Mouse (Mus musculus) ES-E14 (cell line): ENCODE measurements around the gene Hs3st5. TPM values are rescaled to one million over a fixed set of nuclear protein-coding genes. Genes with fewer than 3 reads are reported as not detected.

Experiments
- DNase-seq: peaks from one replicate; pipeline ENCODE4 v3.0.0-alpha.2; 2013; ENCODE audit warnings: low read depth, low spot score
- H3K27ac ChIP-seq: 2 replicates; pipeline ENCODE4 v1.5.1; 2012; ENCODE audit warnings: low read depth, mild to moderate bottlenecking, low read length, moderate library complexity, mixed read lengths; ENCODE audit not compliant: poor library complexity, insufficient read depth, severe bottlenecking
- H3K36me3 ChIP-seq: 2 replicates; pipeline ENCODE4 v1.6.1; 2012; ENCODE audit warnings: mild to moderate bottlenecking, low read length, moderate library complexity, mixed read lengths; ENCODE audit not compliant: control insufficient read depth, poor library complexity, insufficient read depth, severe bottlenecking
- H3K4me1 ChIP-seq, 2 experiments: fragments of 150-350 bp in 1 of 2; sonication (generic) in 1 of 2; 2 replicates each; pipeline ENCODE4 v1.6.1; 2012; ENCODE audit warnings: low read length in 2 of 2, mild to moderate bottlenecking in 1 of 2, mixed read lengths in 1 of 2; ENCODE audit not compliant: control insufficient read depth in 2 of 2, insufficient read depth in 2 of 2, poor library complexity in 1 of 2
- H3K4me3 ChIP-seq, 2 experiments: fragments of 150-350 bp in 1 of 2; sonication (generic) in 1 of 2; 2 replicates each; pipeline ENCODE4 v1.5.1; 2012; ENCODE audit warnings: low read length in 2 of 2, low read depth in 1 of 2, mild to moderate bottlenecking in 1 of 2, mixed read lengths in 1 of 2; ENCODE audit not compliant: insufficient read depth in 1 of 2, poor library complexity in 1 of 2, severe bottlenecking in 1 of 2
- H3K9ac ChIP-seq: 2 replicates; pipeline ENCODE4 v1.6.1; 2012; ENCODE audit warnings: low read depth, mild to moderate bottlenecking, low read length, mixed read lengths; ENCODE audit not compliant: poor library complexity, insufficient read depth, severe bottlenecking
- H3K9me3 ChIP-seq: fragments of 150-350 bp; sonication (generic); 2 replicates; pipeline ENCODE4 v1.6.1; 2012; ENCODE audit warnings: low read depth, mild to moderate bottlenecking, low read length; ENCODE audit not compliant: control insufficient read depth, insufficient read depth
- CHD2 ChIP-seq: IDR thresholded peaks from 2 replicates; pipeline ENCODE4 v1.6.1; 2014; ENCODE audit warnings: mild to moderate bottlenecking, low read depth, low read length, inconsistent platforms
- HCFC1 ChIP-seq: IDR thresholded peaks from 2 replicates; pipeline ENCODE4 v1.6.1; 2012; ENCODE audit warnings: low read length, inconsistent platforms, borderline replicate concordance; ENCODE audit not compliant: insufficient read depth
- MAFK ChIP-seq: IDR thresholded peaks from 2 replicates; pipeline ENCODE4 v1.6.1; 2014; ENCODE audit warnings: mild to moderate bottlenecking, low read depth, low read length, inconsistent platforms; ENCODE audit not compliant: insufficient read depth
- ZC3H11A ChIP-seq: IDR thresholded peaks from 2 replicates; pipeline ENCODE4 v1.6.1; 2012; ENCODE audit warnings: low read depth, mild to moderate bottlenecking, inconsistent platforms, low read length, borderline replicate concordance
- ZNF384 ChIP-seq: IDR thresholded peaks from 2 replicates; pipeline ENCODE4 v1.6.1; 2012; ENCODE audit warnings: low read depth, low read length, inconsistent platforms
- in situ Hi-C, 2 experiments: fragments of 600-800 bp; cut with MboI; formaldehyde crosslinking; loops; one replicate each; pipeline ENCODE4 v1.15.1; 2025; ENCODE audit warnings: low sequenced_read_pairs in 2 of 2, inconsistent platforms in 1 of 2; ENCODE audit not compliant: unreplicated experiment in 2 of 2
- total RNA-seq: library from RNA; depleted of rRNA; stranded (reverse); fragments of 300-350 nt; gene quantifications from 2 replicates; pipeline ENCODE4 v1.2.3, GENCODE M21; 2012

Gene Hs3st5
- total RNA-seq, 1 experiment = 0.13 TPM

DNA sequence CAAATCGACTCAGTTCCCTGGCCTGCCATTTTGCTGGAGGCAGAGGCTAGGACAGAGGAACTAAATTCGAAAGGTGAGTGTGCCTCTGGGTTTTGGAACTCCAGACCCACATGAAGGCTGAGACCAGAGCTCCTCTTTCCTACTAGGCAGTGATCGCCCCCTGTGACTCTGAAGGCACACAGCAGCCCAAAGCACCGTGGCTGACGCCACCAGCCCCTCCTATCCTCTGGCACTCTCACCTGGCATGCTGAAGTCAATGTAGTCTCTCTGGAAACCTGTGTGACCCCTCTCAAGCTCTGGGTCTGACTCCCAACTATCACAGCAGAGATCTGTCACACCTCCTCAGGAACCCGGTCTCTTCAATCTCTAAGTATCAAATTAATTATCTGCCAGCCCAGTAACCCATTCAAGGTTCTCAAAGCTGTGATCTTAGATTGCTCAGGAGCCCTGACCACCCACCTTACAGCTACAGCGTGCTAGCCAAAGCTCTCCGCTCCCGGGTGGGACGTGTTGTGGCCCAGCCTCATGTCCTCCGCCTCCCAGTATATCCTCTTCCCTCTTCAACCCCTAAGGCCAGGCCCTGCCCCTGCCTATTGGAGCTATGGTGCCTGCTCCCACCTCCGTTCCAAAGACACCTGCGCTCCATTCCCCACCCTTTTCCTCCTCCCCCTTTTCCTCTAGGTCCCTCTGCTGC is 434 bp upstream of the Hs3st5 start:
- peak; percentile 15 for DNase-seq
- in situ Hi-C loops = no loop called here
- Histone ChIP-seq H3K9me3 (no peaks in the 10 kb centered on the region), H3K4me3 (peak overlapping the region; percentile 82 to 84), H3K36me3 (no peaks in the 10 kb centered on the region), H3K9ac (peak overlapping the region; percentile 26; the same call in 1 of the 2 replicates), H3K27ac (no peak overlapping the region), H3K4me1 (peaks cover 0 to 2% of the 10 kb centered on the region in 2 experiments; a peak in 1 of 4 replicates)
- TF ChIP-seq HCFC1 (no peak), MAFK (no peak), ZC3H11A (0 out of 2 replicates have a peak, but pooled peaks have one; percentile 12), CHD2 (no peak), ZNF384 (no peak)

DNA sequence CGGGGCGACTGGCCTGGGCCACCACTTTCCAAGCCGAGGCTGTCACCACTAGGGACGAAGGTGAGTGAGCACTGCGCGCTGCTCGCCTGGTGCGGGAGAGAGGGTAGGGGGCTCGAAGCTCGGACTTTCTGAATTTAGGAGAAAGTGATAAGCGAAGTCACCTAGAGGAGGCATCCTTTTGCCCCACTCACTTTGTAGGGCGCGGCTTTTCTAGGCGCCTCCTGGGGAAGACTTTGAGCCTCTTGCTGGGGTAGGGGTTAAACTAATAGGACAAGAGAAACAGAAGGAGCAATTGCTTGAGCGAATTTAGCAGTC is 899 bp downstream of the Hs3st5 start:
- no peaks in the 10 kb centered on the region for H3K36me3 ChIP-seq

DNA sequence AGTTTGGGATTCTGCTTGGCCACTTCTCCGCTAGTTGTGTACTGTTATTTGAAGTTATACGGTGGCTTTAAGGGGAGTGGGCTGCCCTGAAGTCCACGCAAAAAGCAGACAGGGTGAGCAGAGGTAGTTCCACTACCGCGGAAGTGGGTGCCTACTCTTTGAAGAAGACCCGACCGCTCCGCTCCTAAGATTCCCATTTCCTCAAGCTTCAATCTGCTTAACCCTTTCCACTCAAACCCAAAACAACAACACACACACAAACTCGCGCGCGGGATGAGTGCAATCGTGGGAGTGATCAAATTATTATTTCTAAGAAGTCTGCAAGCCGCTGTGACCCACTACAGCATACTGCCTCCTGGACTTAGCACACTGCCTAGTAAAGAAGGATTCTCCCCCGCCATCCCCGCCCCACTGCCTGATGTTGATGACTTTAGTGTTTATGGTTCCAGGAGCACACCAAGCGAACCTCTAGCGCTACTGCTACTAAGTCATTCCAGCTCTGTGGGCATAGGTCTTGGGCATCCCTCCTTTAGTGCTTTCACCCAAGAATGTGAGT is 1.5 kb downstream of the Hs3st5 start:
- Histone ChIP-seq H3K36me3 (no peaks in the 10 kb centered on the region), H3K4me1 (peaks cover 0 to 2% of the 10 kb centered on the region in 2 experiments; a peak in 1 of 4 replicates), H3K27ac (no peak overlapping the region), H3K9me3 (no peaks in the 10 kb centered on the region), H3K4me3 (peak overlapping the region; percentile 82 to 84), H3K9ac (no peak overlapping the region)
- TF ChIP-seq CHD2 = no peak
- peak; percentile 16 for DNase-seq
- in situ Hi-C loops = no loop called here

More for the DNA sequence above, 899 bp downstream of the Hs3st5 start:
- H3K4me1 ChIP-seq = peaks cover 0 to 2% of the 10 kb centered on the region in 2 experiments; a peak in 1 of 4 replicates
- H3K27ac ChIP-seq = no peak overlapping the region
- no peak for TF ChIP-seq ZC3H11A
- no peak for TF ChIP-seq CHD2
- no peak for TF ChIP-seq HCFC1
- no peak for TF ChIP-seq ZNF384
- TF ChIP-seq MAFK = no peak
- H3K9ac ChIP-seq = peak overlapping the region; percentile 30; the same call in 1 of the 2 replicates
- no peaks in the 10 kb centered on the region for H3K9me3 ChIP-seq
- H3K4me3 ChIP-seq = peak overlapping the region; percentile 82 to 84
- in situ Hi-C loops = no loop called here
- no peak for DNase-seq

DNA sequence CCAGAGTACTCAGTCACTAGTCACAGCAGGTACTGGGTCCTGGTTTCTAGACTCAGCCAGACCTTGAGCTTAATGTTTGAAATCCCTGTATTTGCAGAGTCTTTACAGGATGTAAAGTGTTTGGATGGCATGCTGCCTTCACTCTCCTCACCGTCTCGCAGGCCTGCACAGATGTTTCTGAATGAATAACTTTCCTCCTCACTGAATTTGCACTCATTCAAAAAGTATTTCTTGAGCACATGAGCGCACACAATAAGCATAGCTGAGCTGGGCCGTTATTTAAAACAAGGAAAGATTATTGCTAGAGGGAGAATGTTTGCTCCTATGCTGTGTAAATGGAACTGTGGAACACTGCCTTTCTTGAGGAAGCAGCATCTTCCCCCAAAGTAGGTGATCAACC is 2.9 kb downstream of the Hs3st5 start:
- H3K27ac ChIP-seq = no peak overlapping the region
- H3K4me1 ChIP-seq = peaks cover 0 to 2% of the 10 kb centered on the region in 2 experiments; a peak in 1 of 4 replicates
- in situ Hi-C loops = no loop called here
- no peak for DNase-seq
- TF ChIP-seq HCFC1 (no peak), MAFK (no peak), ZNF384 (no peak), ZC3H11A (no peak), CHD2 (no peak)
- H3K4me3 ChIP-seq = no peak overlapping the region
- H3K9me3 ChIP-seq = no peaks in the 10 kb centered on the region
- H3K36me3 ChIP-seq = no peaks in the 10 kb centered on the region
- H3K9ac ChIP-seq = no peak overlapping the region

DNA sequence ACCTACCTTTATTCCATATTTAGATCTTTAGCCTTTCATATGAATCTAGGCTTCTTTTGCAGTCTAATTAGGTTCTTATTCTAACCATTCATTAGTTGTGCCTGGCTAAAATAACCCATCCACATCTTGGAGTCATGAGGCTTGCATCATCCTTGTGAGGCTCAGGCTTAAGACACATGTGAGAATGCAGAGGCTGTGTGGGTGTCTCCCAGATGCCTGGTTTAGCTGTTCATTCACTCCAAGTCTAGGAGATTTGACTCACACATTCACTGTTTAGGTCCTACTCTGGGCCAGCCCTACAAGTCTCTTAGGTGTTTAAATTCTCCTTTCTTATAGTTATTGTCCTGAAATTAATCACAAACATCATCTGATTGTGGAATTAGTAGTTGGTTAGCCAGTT is 17.3 kb downstream of the Hs3st5 start:
- no peak overlapping the region for H3K9ac ChIP-seq
- TF ChIP-seq ZC3H11A (no peak), MAFK (no peak), ZNF384 (no peak), HCFC1 (no peak), CHD2 (no peak)
- DNase-seq = no peak
- in situ Hi-C loops = no loop called here
- H3K27ac ChIP-seq = no peak overlapping the region
- H3K4me1 ChIP-seq = no peaks in the 10 kb centered on the region
- H3K36me3 ChIP-seq = no peaks in the 10 kb centered on the region
- no peak overlapping the region for H3K4me3 ChIP-seq
- no peaks in the 10 kb centered on the region for H3K9me3 ChIP-seq
